Mouse (Mus musculus) liver, postnatal 0 days (tissue): Measurements from ENCODE around the gene Fgr.

Source experiments
- CTCF ChIP-seq: sonication (generic); IDR thresholded peaks from 2 replicates; pipeline ENCODE4 v1.5.1; 2016; ENCODE audit warnings: antibody characterized with exemption, low read depth
- EP300 ChIP-seq: IDR thresholded peaks from 2 replicates; pipeline ENCODE4 v1.6.1; 2016; ENCODE audit warnings: antibody characterized with exemption, low read depth, mild to moderate bottlenecking

DNA sequence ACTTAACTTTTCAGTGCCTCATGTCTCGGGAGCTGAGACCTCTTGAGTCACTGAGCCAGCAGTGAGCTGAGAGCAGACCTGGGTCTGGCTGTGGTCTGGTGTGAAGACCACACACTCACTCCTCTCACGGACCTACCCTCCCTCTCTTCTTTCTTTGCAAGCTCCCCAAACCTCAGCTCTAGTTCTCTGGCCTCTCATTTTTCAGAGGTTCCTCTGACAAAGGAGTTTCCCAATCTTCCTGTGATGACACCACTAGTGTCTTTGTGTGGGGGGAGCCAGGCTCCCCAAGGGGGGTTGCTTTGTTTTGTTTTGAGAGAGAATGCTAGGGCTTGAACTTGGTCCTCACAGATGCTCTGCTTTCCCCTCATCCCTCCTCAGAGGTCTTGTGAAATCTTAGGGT lies 22.9 kb upstream of the Fgr start:
- TF ChIP-seq CTCF, result no peak
- TF ChIP-seq EP300, result no peak
